Mouse (Mus musculus) mature B cell (primary cell): Measurements from ENCODE around the gene Polr3c.
"Not testable (repeated sequence)": the region's sequence is repeated elsewhere in the genome, so short reads cannot be mapped to it uniquely, and the experiment has no call there.

Experiments
- in situ Hi-C: fragments of 300-500 bp; cut with MboI; formaldehyde crosslinking; loops from 2 replicates; pipeline ENCODE4 v1.14.3; 2019

The Polr3c gene

GRCm38 (mm10) chr3:96727343-96727827, at the start of gene Polr3c, which contains the start of gene Rnf115:
Gene Polr3c (minus strand): TSS chr3:96727628.
Gene Rnf115 (plus strand): TSS chr3:96727664.
- in situ Hi-C loops: no loop called here

GRCm38 (mm10) chr3:96777120-96777519, 49.7 kb upstream of the Polr3c start:
- in situ Hi-C loops: no loop called here

GRCm38 (mm10) chr3:96772949-96773348, 45.5 kb upstream of the Polr3c start:
- in situ Hi-C loops: no loop called here

- in situ Hi-C loops: no loop called here
These were observed 42.5 kb upstream of the Polr3c start for GRCm38 (mm10) chr3:96769971-96770370.

GRCm38 (mm10) chr3:96764528-96764927, 37.1 kb upstream of the Polr3c start:
- in situ Hi-C loops: no loop called here

GRCm38 (mm10) chr3:96759695-96760094, 32.3 kb upstream of the Polr3c start:
- in situ Hi-C loops: no loop called here

GRCm38 (mm10) chr3:96757691-96758090, 30.3 kb upstream of the Polr3c start:
- in situ Hi-C loops: no loop called here

- in situ Hi-C loops: no loop called here
These were observed 28.5 kb upstream of the Polr3c start for GRCm38 (mm10) chr3:96755935-96756334.

- in situ Hi-C loops: no loop called here
These were observed 19.4 kb upstream of the Polr3c start for GRCm38 (mm10) chr3:96746829-96747228.

- in situ Hi-C loops: no loop called here
These were observed 16.9 kb upstream of the Polr3c start for GRCm38 (mm10) chr3:96744348-96744747.

- in situ Hi-C loops: not testable (repeated sequence)
These were observed 12.9 kb upstream of the Polr3c start for GRCm38 (mm10) chr3:96740279-96740678.

- in situ Hi-C loops: no loop called here
These were observed 10.6 kb upstream of the Polr3c start for GRCm38 (mm10) chr3:96737995-96738394.

GRCm38 (mm10) chr3:96737013-96737740, 9.7 kb upstream of the Polr3c start:
- in situ Hi-C loops: no loop called here

GRCm38 (mm10) chr3:96735200-96735599, 7.8 kb upstream of the Polr3c start:
- in situ Hi-C loops: no loop called here

GRCm38 (mm10) chr3:96733984-96734383, 6.6 kb upstream of the Polr3c start:
- in situ Hi-C loops: no loop called here

GRCm38 (mm10) chr3:96730785-96731184, 3.4 kb upstream of the Polr3c start:
- in situ Hi-C loops: no loop called here

- in situ Hi-C loops: no loop called here
These were observed 2.0 kb upstream of the Polr3c start for GRCm38 (mm10) chr3:96729403-96729784.

- in situ Hi-C loops: no loop called here
These were observed 1.4 kb upstream of the Polr3c start for GRCm38 (mm10) chr3:96728634-96729402.

- in situ Hi-C loops: no loop called here
These were observed 603 bp upstream of the Polr3c start for GRCm38 (mm10) chr3:96727828-96728633.

- in situ Hi-C loops: no loop called here
These were observed 8.3 kb downstream of the Polr3c start for GRCm38 (mm10) chr3:96719173-96719572.

- in situ Hi-C loops: no loop called here
These were observed 11.6 kb downstream of the Polr3c start for GRCm38 (mm10) chr3:96715854-96716253.

GRCm38 (mm10) chr3:96714286-96714685, 13.1 kb downstream of the Polr3c start:
- in situ Hi-C loops: no loop called here
